Mouse (Mus musculus) spleen, adult 12 weeks (tissue): ENCODE data around the gene Mvp.
A peak's percentile ranks its signal among the peaks of the same experiment; 100 is the strongest.

Experiments
- DNase-seq: peaks from one replicate; pipeline ENCODE4 v3.0.0; 2022; ENCODE audit warnings: low spot score

Mvp gene

GRCm38 (mm10) chr7:126988816-126989215, 25.6 kb downstream of the Mvp start:
- DNase-seq: no peak

GRCm38 (mm10) chr7:126986319-126986718, 28.1 kb downstream of the Mvp start:
- DNase-seq: no peak

DNA sequence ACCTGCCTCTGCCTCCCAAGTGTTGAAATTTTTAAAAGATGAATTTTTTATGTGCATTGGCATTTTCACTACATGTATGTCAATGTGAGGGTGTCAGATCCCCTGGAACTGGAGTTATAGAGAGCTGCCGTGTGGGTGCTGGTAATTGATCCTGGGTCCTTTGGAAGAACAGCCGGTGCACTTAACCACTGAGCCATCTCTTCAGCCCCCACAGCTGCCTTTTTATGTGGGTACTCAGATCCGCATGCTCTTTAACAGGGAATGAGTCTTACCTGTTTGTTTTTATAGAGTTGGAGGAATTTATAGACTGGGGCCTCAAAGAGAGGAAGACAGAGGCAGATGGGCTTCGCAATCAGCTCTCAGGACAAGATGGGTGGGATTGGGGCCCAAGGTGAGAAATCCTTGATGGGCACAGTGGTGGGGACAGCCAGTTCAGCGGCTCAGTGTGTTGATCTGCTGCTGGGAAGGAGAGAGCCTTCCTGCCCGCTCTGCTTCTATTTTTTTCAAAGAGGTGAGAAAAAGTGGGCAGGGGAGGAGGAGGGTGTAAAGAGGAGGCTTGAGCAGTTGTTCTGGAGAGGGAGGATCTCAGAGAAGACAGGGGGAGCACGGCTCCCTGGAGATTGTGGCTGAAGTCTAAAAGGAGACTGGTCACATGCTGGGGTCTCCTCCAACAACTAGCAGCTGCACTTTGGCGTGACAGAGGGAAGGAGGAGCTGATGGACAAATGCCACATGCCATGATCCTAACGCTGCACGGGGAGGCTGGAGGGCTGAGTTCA, 29.6 kb downstream of the Mvp start:
- DNase-seq: no peak

DNA sequence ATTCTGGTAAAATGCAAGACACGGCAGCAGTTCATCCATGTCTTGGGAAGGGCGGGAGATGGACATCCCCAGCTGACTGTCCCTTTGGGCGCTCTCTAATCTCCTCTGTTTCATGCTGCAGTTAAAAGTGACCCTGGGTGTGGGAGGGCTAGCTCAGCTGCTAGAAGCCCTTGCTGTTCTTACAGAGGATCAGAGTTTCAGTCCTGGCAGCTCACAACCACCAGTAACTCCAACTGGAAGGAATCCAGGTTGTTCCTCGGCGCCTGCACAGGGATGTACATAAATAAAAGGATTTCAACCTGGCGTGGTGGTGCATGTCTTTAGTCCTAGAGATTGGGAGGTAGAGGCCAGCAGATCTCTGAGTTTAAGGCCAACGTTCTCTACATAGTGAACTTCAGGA, 31.3 kb downstream of the Mvp start:
- DNase-seq: no peak

GRCm38 (mm10) chr7:126982054-126982453, 32.4 kb downstream of the Mvp start:
- no peak for DNase-seq

DNA sequence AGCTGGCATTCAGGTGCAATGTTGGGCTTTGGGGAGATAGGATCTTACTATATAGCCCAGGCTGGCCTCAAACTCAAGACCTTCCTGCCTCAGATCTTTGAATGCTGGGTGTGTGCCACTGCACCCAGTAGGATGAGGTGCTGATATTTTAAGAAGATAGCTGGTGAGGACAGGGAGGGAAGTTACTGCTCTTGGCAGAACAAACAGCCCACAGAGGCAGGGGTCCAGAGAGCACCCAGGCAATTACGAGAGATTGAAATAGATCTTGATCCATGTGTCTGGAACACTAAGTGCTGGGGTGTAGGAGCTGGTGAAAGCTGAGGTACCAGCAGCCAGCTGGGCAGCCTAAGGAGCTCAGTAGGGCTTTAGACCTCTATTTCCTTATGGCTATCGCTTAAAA, 32.8 kb downstream of the Mvp start:
- DNase-seq: no peak

DNA sequence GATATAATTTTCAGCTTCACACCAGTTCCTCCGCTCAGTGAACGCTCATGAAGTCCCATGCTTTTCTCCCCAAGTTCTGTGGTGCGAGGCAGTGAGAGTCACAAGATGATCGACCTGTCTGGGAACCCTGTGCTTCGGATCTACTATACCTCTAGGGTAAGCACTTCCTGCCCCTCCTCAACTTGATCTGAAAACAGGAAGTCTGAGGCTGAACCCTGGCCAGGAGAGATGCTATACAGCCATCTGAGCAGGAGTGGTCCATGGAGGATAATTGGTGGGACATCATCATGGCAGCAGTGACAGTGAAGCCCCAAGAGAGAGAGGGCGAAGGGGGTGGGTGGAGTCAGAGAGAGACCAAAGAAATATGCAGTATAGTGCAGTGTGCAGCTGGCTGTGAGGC, 35.6 kb downstream of the Mvp start:
- no peak for DNase-seq

GRCm38 (mm10) chr7:126976878-126977459, 37.5 kb downstream of the Mvp start:
- DNase-seq: peak; percentile 15

DNA sequence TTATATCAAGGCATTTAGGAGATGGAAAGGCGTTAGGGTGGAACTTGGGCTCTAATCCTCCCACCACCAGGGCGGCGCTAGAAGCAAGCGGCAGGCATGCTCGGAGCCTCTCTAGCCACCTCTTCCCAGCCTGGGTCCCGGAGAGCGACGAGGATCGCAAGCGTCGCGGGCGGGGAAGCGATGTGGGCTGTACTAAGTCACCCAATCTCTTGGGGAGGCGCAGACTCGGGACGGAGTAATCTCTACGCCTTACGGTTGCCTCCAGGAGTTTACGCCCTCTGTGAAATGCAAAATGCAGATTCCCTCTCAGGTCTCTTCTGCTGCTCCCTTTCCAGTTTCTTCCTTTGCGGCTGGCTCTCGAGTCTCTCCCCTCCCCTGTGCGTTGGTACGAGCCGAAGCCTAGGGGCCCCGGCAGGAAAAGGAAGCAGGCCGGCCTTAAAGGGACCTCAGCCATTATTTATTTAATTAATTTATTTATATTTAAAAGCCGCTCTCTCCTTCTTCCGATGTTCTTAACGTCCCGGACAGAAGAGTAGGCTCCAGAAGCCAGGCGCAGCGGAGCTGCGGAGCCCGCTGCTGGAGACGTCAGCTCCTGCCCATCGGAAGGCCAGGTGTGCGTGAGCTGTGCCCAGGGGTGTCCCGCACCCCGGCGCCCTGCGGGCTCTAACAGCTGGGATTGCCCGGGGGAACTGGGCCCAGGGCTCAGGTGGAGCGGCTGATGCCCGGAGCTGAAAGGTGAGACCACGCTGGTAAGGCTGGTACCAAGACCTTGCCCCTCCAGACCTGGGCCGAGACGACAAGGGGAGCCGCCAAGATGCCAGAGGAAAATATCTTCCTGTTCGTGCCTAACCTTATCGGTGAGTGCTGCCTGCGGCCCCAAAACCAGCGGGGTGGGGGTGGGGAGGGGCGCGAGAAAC, 38.2 kb downstream of the Mvp start, which contains the start of gene Cdiptos:
Gene Cdiptos (minus strand): TSS at position 149 of the 917 bp plus-strand sequence.
- DNase-seq: peak; percentile 91

DNA sequence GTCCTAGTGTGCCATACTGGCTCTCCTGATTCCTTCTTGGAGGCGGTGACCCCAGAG, 38.7 kb downstream of the Mvp start, which contains the start of gene Cdipt:
Gene Cdipt (plus strand): TSS at position 22 of the 57 bp plus-strand sequence.
- no peak for DNase-seq

- no peak for DNase-seq
These were observed 38.9 kb downstream of the Mvp start for GRCm38 (mm10) chr7:126975493-126975892.

DNA sequence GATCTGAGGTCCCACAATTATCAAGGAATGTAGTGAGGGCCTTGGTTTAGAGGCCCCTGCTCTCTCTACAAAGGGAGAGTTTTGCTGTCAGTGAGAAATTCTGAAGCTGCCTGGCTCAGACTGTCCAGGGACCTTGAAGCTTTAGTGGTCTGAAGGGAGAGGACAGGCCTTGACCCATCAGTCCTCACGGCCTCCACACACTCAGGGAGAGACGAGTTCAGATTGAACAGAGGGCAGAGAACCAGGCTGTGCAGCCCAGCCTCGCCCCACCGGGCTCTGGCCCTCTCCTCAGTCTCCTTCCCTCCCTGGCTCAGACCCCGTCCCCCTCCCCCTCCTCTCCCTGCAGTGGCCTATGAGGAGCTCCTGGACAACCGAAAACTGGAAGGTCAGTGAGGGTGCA, 47.1 kb downstream of the Mvp start:
- DNase-seq: no peak

GRCm38 (mm10) chr7:126965568-126965967, 48.9 kb downstream of the Mvp start:
- no peak for DNase-seq

- DNase-seq: no peak
These were observed 50.7 kb downstream of the Mvp start for GRCm38 (mm10) chr7:126963548-126964286.

DNA sequence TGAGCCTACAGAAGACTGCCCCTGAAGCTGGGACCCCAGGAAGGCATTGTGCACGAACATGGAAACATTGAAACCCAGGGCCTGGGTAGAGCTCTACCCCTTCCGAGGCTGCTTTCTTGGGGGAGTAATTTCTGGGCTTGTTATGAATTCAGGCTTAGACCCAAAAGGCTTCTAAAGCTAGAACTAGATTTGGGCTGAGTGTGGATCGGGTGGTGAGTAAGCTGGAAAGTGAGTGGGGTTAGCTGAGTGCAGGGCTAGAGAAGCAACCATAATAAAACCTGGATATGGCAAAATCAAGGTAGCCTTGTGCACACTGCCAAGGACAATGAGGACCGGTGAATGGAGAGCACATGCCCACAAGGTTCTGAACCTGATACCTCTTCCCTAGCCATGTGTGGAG, 52.5 kb downstream of the Mvp start:
- DNase-seq: no peak

GRCm38 (mm10) chr7:126961095-126961494, 53.3 kb downstream of the Mvp start:
- DNase-seq: no peak

- no peak for DNase-seq
These were observed 54.6 kb downstream of the Mvp start for GRCm38 (mm10) chr7:126959780-126960179.

DNA sequence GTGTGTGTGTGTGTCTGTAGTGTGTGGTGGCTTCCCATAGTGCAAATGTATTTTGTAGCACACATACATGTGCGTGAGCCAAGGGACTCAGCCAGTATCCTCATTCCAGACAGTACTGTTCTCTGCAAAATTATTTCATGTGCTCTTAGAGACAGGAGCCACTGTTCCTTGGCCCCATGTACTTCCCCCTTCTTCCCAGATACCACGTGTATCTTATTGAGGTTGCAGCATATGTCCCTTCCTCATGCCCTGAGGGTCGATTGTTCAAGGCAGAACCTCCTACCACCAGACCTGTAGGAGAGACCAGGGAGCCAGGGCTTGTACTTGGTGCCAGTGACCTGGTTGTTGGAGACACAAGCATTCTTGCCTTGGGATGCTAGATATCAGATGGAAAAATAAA, 59.3 kb downstream of the Mvp start:
- no peak for DNase-seq

- DNase-seq: no peak
These were observed 61.8 kb downstream of the Mvp start for GRCm38 (mm10) chr7:126952646-126953045.

- no peak for DNase-seq
These were observed 62.7 kb downstream of the Mvp start for GRCm38 (mm10) chr7:126951741-126952140.

GRCm38 (mm10) chr7:126950647-126951615, 63.5 kb downstream of the Mvp start:
- DNase-seq: no peak
